ENCODE assay signal across 9 mouse cellular contexts in genomic region chr13:62854666-62855065, GRCm38 (mm10). TPM values are rescaled to one million over a fixed set of nuclear protein-coding genes. Genes with fewer than 3 reads are reported as not detected.
DNase-seq lines count a peak whose midpoint lies in the region; ATAC-seq and TF ChIP-seq lines count a peak whose summit lies in the region.
"Had no signal": no experiment of that assay in that cellular context is flagged by ENCODE, and none has a peak within 500 bp of the region (broad histone marks: within the 10 kb centered on the region; RNA-seq: fewer than 3 reads in every experiment).

No protein-coding gene starts in this region.

- H3K4me2 ChIP-seq in heart, postnatal 0 days (ENCODE audit: low read depth, low read length): peak overlapping the region; percentile 27; the same call in 1 of the 2 replicates
- H3K4me2 ChIP-seq in lung, embryonic 15.5 days: peak overlapping the region; percentile 22; the same call in 1 of the 2 replicates

- H3K9me3 ChIP-seq in embryonic facial prominence, embryonic 10.5 days: no peaks in the 10 kb centered on the region
- H3K9me3 ChIP-seq in heart, postnatal 0 days (replicated peaks; ENCODE audit: control insufficient read depth, low read length): no peaks in the 10 kb centered on the region
- no peaks in the 10 kb centered on the region for H3K9me3 ChIP-seq in lung, embryonic 15.5 days

- H3K27me3 ChIP-seq in embryonic facial prominence, embryonic 10.5 days (replicated peaks; ENCODE audit: low read depth, poor library complexity, severe bottlenecking): no peaks in the 10 kb centered on the region
- no peaks in the 10 kb centered on the region for H3K27me3 ChIP-seq in heart, postnatal 0 days (ENCODE audit: control insufficient read depth, insufficient read depth, low read length)
- H3K27me3 ChIP-seq in lung, embryonic 15.5 days: no peaks in the 10 kb centered on the region

- ATAC-seq in heart, postnatal 0 days (ENCODE audit: insufficient read depth, low read depth): no peak
- ATAC-seq in lung, embryonic 15.5 days (ENCODE audit: borderline replicate concordance, extremely low read depth, low FRiP score, low TSS enrichment): no peak

- H3K4me3 ChIP-seq in embryonic facial prominence, embryonic 10.5 days: no peak overlapping the region
- H3K4me3 ChIP-seq in heart, postnatal 0 days (ENCODE audit: low read depth, low read length): no peak overlapping the region
- no peak overlapping the region for H3K4me3 ChIP-seq in lung, embryonic 15.5 days
- H3K4me3 ChIP-seq: erythroblast, embryonic 14.5 days had no signal

- peaks cover 9% of the 10 kb centered on the region; the same call in 1 of the 2 replicates for H3K4me1 ChIP-seq in embryonic facial prominence, embryonic 10.5 days
- peaks cover 9% of the 10 kb centered on the region; the same call in 1 of the 2 replicates for H3K4me1 ChIP-seq in heart, postnatal 0 days (ENCODE audit: control insufficient read depth, insufficient read depth)
- H3K4me1 ChIP-seq in lung, embryonic 15.5 days: peaks cover 12% of the 10 kb centered on the region; the same call in 1 of the 2 replicates

- WGBS in embryonic facial prominence, embryonic 10.5 days: 13% methylated on average over 15 of the region's 15 CpGs
- WGBS in heart, postnatal 0 days: 17% methylated on average over 15 of the region's 15 CpGs
- 14% methylated on average over 15 of the region's 15 CpGs for WGBS in lung, embryonic 15.5 days

- TF ChIP-seq EP300 in heart, postnatal 0 days (IDR thresholded peaks at IDR 0.05; ENCODE audit: low read depth): no peak

- H3K9ac ChIP-seq in heart, postnatal 0 days (replicated peaks; ENCODE audit: low read depth, low read length): no peak overlapping the region
- H3K9ac ChIP-seq in lung, embryonic 15.5 days: no peak overlapping the region

- no peak overlapping the region for H3K27ac ChIP-seq in embryonic facial prominence, embryonic 10.5 days (replicated peaks)
- H3K27ac ChIP-seq in heart, postnatal 0 days (ENCODE audit: low read depth): no peak overlapping the region
- H3K27ac ChIP-seq in lung, embryonic 15.5 days: no peak overlapping the region

- no peaks in the 10 kb centered on the region for H3K36me3 ChIP-seq in embryonic facial prominence, embryonic 10.5 days (replicated peaks)
- no peaks in the 10 kb centered on the region for H3K36me3 ChIP-seq in heart, postnatal 0 days (replicated peaks; ENCODE audit: control insufficient read depth, insufficient read depth, low read length)
- H3K36me3 ChIP-seq in lung, embryonic 15.5 days: no peaks in the 10 kb centered on the region

- DNase-seq in B cell, adult 2 months: peak; percentile 77 to 78
- DNase-seq in adrenal gland, adult 8-10 months: peak; percentile 32
- peak; percentile 77 for DNase-seq in embryonic facial prominence, embryonic 10.5 days (ENCODE audit: low spot score)
- DNase-seq in heart, postnatal 0 days (ENCODE audit: low spot score): peak; percentile 33
- DNase-seq in layer of hippocampus, adult 11-12 months (ENCODE audit: low spot score): peak; percentile 69
- DNase-seq in ovary, postnatal 10 days (ENCODE audit: low spot score): peak; percentile 63
- peak; percentile 76 for DNase-seq in thymus, postnatal 14 days

- peak; percentile 81 for TF ChIP-seq CTCF in heart, postnatal 0 days (IDR thresholded peaks at IDR 0.05; ENCODE audit: low read depth)

RNA-seq across cellular contexts. Expression of gene Fbp2, which starts 3.6 kb away (rescaled TPM):
- total RNA-seq in adrenal gland, adult 8-10 months (2022): 1 to 10 TPM in 3 of 4 experiments, not detected in 1; 1.6 to 2.1 (median 1.9) TPM
- polyA plus RNA-seq in embryonic facial prominence, embryonic 10.5 days (2016; fragmentation: Nextera tagmentation; extraction: Ambion mirVana): 0.33 and 0.36 TPM in 2 replicates
- total RNA-seq in heart, postnatal 0 days (2014; rRNA removed; ENCODE audit: low replicate concordance): 0.15 and 9.6 TPM in 2 replicates
- 11.1 and 11.8 TPM in 2 replicates for polyA plus RNA-seq in heart, postnatal 0 days (2015; fragmentation: Nextera tagmentation; extraction: Ambion mirVana)
- 0.31 and 0.32 TPM in 2 replicates for polyA plus RNA-seq in lung, embryonic 15.5 days (2015; fragmentation: Nextera tagmentation; extraction: Ambion mirVana)
- polyA plus RNA-seq: erythroblast, embryonic 14.5 days had no signal

RNA-seq across cellular contexts. Expression of gene Fbp1, which starts 33.4 kb away (rescaled TPM):
- total RNA-seq in adrenal gland, adult 8-10 months (2022): 1 to 10 TPM in 3 of 4 experiments, under 1 TPM in 1; 0.86 to 2.6 (median 2.0) TPM
- not detected in 2 replicates for polyA plus RNA-seq in embryonic facial prominence, embryonic 10.5 days (2016; fragmentation: Nextera tagmentation; extraction: Ambion mirVana)
- total RNA-seq in heart, postnatal 0 days (2014; rRNA removed; ENCODE audit: low replicate concordance): 1.2 TPM in 1 of 2 replicates, not detected in the other
- polyA plus RNA-seq in heart, postnatal 0 days (2015; fragmentation: Nextera tagmentation; extraction: Ambion mirVana): 0.18 TPM in 2 replicates
- polyA plus RNA-seq in lung, embryonic 15.5 days (2015; fragmentation: Nextera tagmentation; extraction: Ambion mirVana): 1.1 and 3.7 TPM in 2 replicates
- polyA plus RNA-seq: erythroblast, embryonic 14.5 days had no signal
